10 mouse cellular contexts compared by ENCODE assay signal in the genomic region with DNA sequence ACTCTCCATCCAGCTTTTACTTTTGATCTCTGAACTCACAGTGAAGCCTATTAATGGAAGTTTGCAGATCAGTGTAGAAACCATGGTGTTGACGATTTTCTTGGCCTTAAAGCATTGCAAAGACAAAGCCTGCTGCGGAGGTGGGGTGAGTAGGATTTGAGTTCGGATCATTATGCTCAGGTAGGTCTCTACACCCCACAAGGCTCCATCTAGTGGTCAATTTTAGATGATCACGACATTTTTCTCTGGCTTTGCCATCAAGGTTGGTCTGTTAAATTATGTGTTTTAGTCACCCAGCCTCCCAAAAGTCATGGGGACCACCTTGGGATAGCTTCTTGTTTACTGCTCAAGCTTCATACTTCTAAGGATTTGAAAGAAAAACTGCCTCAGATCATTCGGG.
DNase-seq lines count a peak whose midpoint lies in the region; ATAC-seq and TF ChIP-seq lines count a peak whose summit lies in the region.
"Had no signal": no experiment of that assay in that cellular context is flagged by ENCODE, and none has a peak within 500 bp of the region (broad histone marks: within the 10 kb centered on the region; RNA-seq: fewer than 3 reads in every experiment).

No protein-coding gene starts in this region.

- TF ChIP-seq CTCF in layer of hippocampus, adult 2 months (conservative IDR thresholded peaks at IDR 0.05): peak; percentile 68
- peak; percentile 54 for TF ChIP-seq CTCF in E14TG2a.4 (conservative IDR thresholded peaks at IDR 0.05; ENCODE audit: low read length)
- TF ChIP-seq CTCF in brain, embryonic 14.5 days (IDR thresholded peaks at IDR 0.05; ENCODE audit: borderline replicate concordance, extremely low read depth, insufficient read depth, insufficient read length): peak; percentile 6; the same call in 1 of the 2 replicates

- WGBS in forebrain, embryonic 10.5 days: 50% methylated on average over 5 of the region's 5 CpGs
- WGBS in hindbrain, embryonic 16.5 days: 54% methylated on average over 5 of the region's 5 CpGs

- no peak overlapping the region for H3K4me2 ChIP-seq in hindbrain, embryonic 16.5 days (ENCODE audit: low read length)
- H3K4me2 ChIP-seq: intestine, embryonic 15.5 days had no signal

- DNase-seq in layer of hippocampus, adult 2 months (ENCODE audit: low spot score in 2 of 2): no peak
- no peak for DNase-seq in layer of hippocampus, adult 9-10 months (ENCODE audit: low spot score)
- peak; percentile 14 for DNase-seq in A20 (ENCODE audit: low read depth, low spot score)
- no peak for DNase-seq in brain, embryonic 14.5 days (ENCODE audit: low read depth)
- no peak for DNase-seq in cerebellum, adult 8-10 months
- no peak for DNase-seq in forebrain, embryonic 10.5 days (ENCODE audit: extremely low spot score, low spot score)
- DNase-seq: heart, postnatal 10 days had no signal

- H3K27ac ChIP-seq in layer of hippocampus, adult 2 months: no peak overlapping the region
- no peak overlapping the region for H3K27ac ChIP-seq in forebrain, embryonic 10.5 days
- no peak overlapping the region for H3K27ac ChIP-seq in hindbrain, embryonic 16.5 days (ENCODE audit: low read depth, low read length)
- H3K27ac ChIP-seq: intestine, embryonic 15.5 days had no signal

- no peaks in the 10 kb centered on the region for H3K9me3 ChIP-seq in E14TG2a.4 (ENCODE audit: low read length)
- no peaks in the 10 kb centered on the region for H3K9me3 ChIP-seq in forebrain, embryonic 10.5 days
- no peaks in the 10 kb centered on the region for H3K9me3 ChIP-seq in hindbrain, embryonic 16.5 days (ENCODE audit: control insufficient read depth, low read length)
- H3K9me3 ChIP-seq: intestine, embryonic 15.5 days had no signal

- H3K9ac ChIP-seq in hindbrain, embryonic 16.5 days (ENCODE audit: low read depth, low read length): no peak overlapping the region
- H3K9ac ChIP-seq: intestine, embryonic 15.5 days had no signal

- peaks cover 5% of the 10 kb centered on the region; the same call in 1 of the 2 replicates for H3K27me3 ChIP-seq in E14TG2a.4 (ENCODE audit: insufficient read depth, low read length)
- H3K27me3 ChIP-seq in forebrain, embryonic 10.5 days (ENCODE audit: poor library complexity, severe bottlenecking): peaks cover 18% of the 10 kb centered on the region
- no peaks in the 10 kb centered on the region; the same call in 1 of the 2 replicates for H3K27me3 ChIP-seq in hindbrain, embryonic 16.5 days (replicated peaks; ENCODE audit: control insufficient read depth, insufficient read depth, low read length)

- no peak for ATAC-seq in hindbrain, embryonic 16.5 days
- ATAC-seq: intestine, embryonic 15.5 days had no signal

- no peak overlapping the region for H3K4me3 ChIP-seq in layer of hippocampus, adult 2 months
- H3K4me3 ChIP-seq in E14TG2a.4 (replicated peaks; ENCODE audit: low read length): no peak overlapping the region
- H3K4me3 ChIP-seq in forebrain, embryonic 10.5 days: no peak overlapping the region
- no peak overlapping the region for H3K4me3 ChIP-seq in hindbrain, embryonic 16.5 days (ENCODE audit: low read length)
- H3K4me3 ChIP-seq: intestine, embryonic 15.5 days had no signal

- H3K4me1 ChIP-seq in E14TG2a.4 (replicated peaks; ENCODE audit: low read depth, low read length): no peaks in the 10 kb centered on the region
- peaks cover 3% of the 10 kb centered on the region; the same call in 1 of the 2 replicates for H3K4me1 ChIP-seq in forebrain, embryonic 10.5 days
- no peaks in the 10 kb centered on the region for H3K4me1 ChIP-seq in hindbrain, embryonic 16.5 days (ENCODE audit: control insufficient read depth, insufficient read depth, low read depth, low read length)
- H3K4me1 ChIP-seq: intestine, embryonic 15.5 days had no signal

- no peaks in the 10 kb centered on the region for H3K36me3 ChIP-seq in E14TG2a.4 (ENCODE audit: insufficient read depth, low read length)
- no peaks in the 10 kb centered on the region for H3K36me3 ChIP-seq in forebrain, embryonic 10.5 days (replicated peaks)
- no peaks in the 10 kb centered on the region for H3K36me3 ChIP-seq in hindbrain, embryonic 16.5 days (ENCODE audit: control insufficient read depth, insufficient read depth, low read length)
- H3K36me3 ChIP-seq: intestine, embryonic 15.5 days had no signal

- TF ChIP-seq POLR2A in brain, embryonic 14.5 days (IDR thresholded peaks at IDR 0.05; ENCODE audit: borderline replicate concordance, extremely low read depth, insufficient read depth, insufficient read length, poor library complexity, severe bottlenecking): no peak

Comparison
In these comparisons a context has a peak if more than half of its experiments do, and no peak if none do; other contexts are left out.
1. CTCF ChIP-seq: peak in every context shown above with its lines; median percentile 68 in layer of hippocampus, adult 2 months; 54 in E14TG2a.4; 6 in brain, embryonic 14.5 days.